14 mouse cellular contexts compared by ENCODE assay signal in the genomic region with DNA sequence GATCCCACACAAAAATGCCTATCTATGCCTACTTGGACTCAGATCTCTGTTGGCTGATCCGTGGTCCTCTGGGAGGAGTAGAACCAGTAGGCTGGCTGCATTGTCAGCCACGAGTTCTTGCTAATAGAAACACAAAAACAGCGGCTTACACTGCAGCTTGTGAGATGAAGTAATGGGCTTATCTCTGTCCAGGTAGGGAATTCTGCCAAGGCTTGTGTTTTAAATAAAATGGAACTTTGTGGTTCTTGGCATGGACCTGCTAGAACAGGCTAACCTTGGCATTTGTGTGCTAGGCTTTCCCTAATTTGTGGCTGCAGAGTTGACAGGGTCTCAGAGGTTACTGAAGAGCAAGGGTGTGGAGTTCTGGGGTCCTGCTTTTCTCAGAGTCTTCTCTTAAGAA.
A peak's percentile ranks its signal among the peaks of the same experiment; 100 is the strongest.
DNase-seq lines count a peak whose midpoint lies in the region; ATAC-seq and TF ChIP-seq lines count a peak whose summit lies in the region.
"Had no signal": no experiment of that assay in that cellular context is flagged by ENCODE, and none has a peak within 500 bp of the region (broad histone marks: within the 10 kb centered on the region; RNA-seq: fewer than 3 reads in every experiment).

No protein-coding gene starts in this region.

- H3K36me3 ChIP-seq in midbrain, postnatal 0 days (ENCODE audit: insufficient read depth, low read length): no peaks in the 10 kb centered on the region
- H3K36me3 ChIP-seq in midbrain, embryonic 10.5 days: no peaks in the 10 kb centered on the region
- no peaks in the 10 kb centered on the region for H3K36me3 ChIP-seq in neural tube, embryonic 15.5 days
- H3K36me3 ChIP-seq: forebrain, embryonic 10.5 days; G1E; liver, embryonic 15.5 days had no signal

- no peak overlapping the region for H3K9ac ChIP-seq in midbrain, postnatal 0 days (replicated peaks; ENCODE audit: low read length, poor library complexity, severe bottlenecking)
- H3K9ac ChIP-seq in neural tube, embryonic 15.5 days (replicated peaks): no peak overlapping the region
- H3K9ac ChIP-seq: liver, embryonic 15.5 days had no signal

- no peak overlapping the region for H3K27ac ChIP-seq in midbrain, postnatal 0 days (ENCODE audit: low read depth, low read length)
- no peak overlapping the region for H3K27ac ChIP-seq in midbrain, embryonic 10.5 days (replicated peaks)
- peak overlapping the region; percentile 41; the same call in 1 of the 2 replicates for H3K27ac ChIP-seq in neural tube, embryonic 15.5 days (replicated peaks)
- H3K27ac ChIP-seq: forebrain, embryonic 10.5 days; kidney, postnatal 0 days; liver, embryonic 15.5 days; macrophage had no signal

- no peaks in the 10 kb centered on the region for H3K27me3 ChIP-seq in midbrain, postnatal 0 days (ENCODE audit: insufficient read depth, low read length)
- no peaks in the 10 kb centered on the region for H3K27me3 ChIP-seq in midbrain, embryonic 10.5 days (ENCODE audit: low read depth, poor library complexity, severe bottlenecking)
- H3K27me3 ChIP-seq in neural tube, embryonic 15.5 days (replicated peaks): no peaks in the 10 kb centered on the region
- H3K27me3 ChIP-seq: liver, embryonic 15.5 days had no signal

- WGBS in midbrain, postnatal 0 days: 38% methylated on average over 3 of the region's 3 CpGs
- 77% methylated on average over 3 of the region's 3 CpGs for WGBS in midbrain, embryonic 10.5 days
- WGBS in neural tube, embryonic 15.5 days: 38% methylated on average over 3 of the region's 3 CpGs

- TF ChIP-seq POLR2A in brain, embryonic 14.5 days (IDR thresholded peaks at IDR 0.05; ENCODE audit: borderline replicate concordance, extremely low read depth, insufficient read depth, insufficient read length, poor library complexity, severe bottlenecking): no peak

- no peaks in the 10 kb centered on the region for H3K4me1 ChIP-seq in midbrain, postnatal 0 days (ENCODE audit: insufficient read depth, low read length)
- peaks cover 6% of the 10 kb centered on the region; the same call in 1 of the 2 replicates for H3K4me1 ChIP-seq in midbrain, embryonic 10.5 days
- peaks cover 14% of the 10 kb centered on the region for H3K4me1 ChIP-seq in neural tube, embryonic 15.5 days
- H3K4me1 ChIP-seq: liver, embryonic 15.5 days had no signal

- ATAC-seq in midbrain, postnatal 0 days (ENCODE audit: low FRiP score): no peak
- no peak for ATAC-seq in neural tube, embryonic 15.5 days (ENCODE audit: low FRiP score)
- no peak for ATAC-seq in megakaryocyte progenitor cell, adult 5-6 weeks (replicated peaks; ENCODE audit: poor library complexity)

- H3K9me3 ChIP-seq in midbrain, postnatal 0 days (ENCODE audit: low read length): no peaks in the 10 kb centered on the region
- 0 out of 2 replicates have a peak, but pooled peaks cover 3% of the 10 kb centered on the region for H3K9me3 ChIP-seq in midbrain, embryonic 10.5 days (replicated peaks)
- H3K9me3 ChIP-seq in neural tube, embryonic 15.5 days (replicated peaks): no peaks in the 10 kb centered on the region; the same call in 1 of the 2 replicates
- H3K9me3 ChIP-seq: forebrain, embryonic 10.5 days; G1E; liver, embryonic 15.5 days had no signal

- DNase-seq in gastrocnemius, postnatal 25 days: peak; percentile 15
- DNase-seq in gastrocnemius, postnatal 10 days: no peak
- DNase-seq in midbrain, postnatal 0 days (ENCODE audit: low spot score): peak; percentile 35
- no peak for DNase-seq in midbrain, embryonic 10.5 days (ENCODE audit: low spot score)
- DNase-seq in brain, embryonic 14.5 days (ENCODE audit: low read depth): peak; percentile 43
- DNase-seq in right cerebral cortex, postnatal 10 days (ENCODE audit: low spot score in 2 of 2): no peak
- DNase-seq: cerebellum, postnatal 10 days had no signal

- H3K4me2 ChIP-seq in midbrain, postnatal 0 days (ENCODE audit: low read depth, low read length, poor library complexity, severe bottlenecking): no peak overlapping the region
- no peak overlapping the region for H3K4me2 ChIP-seq in neural tube, embryonic 15.5 days
- H3K4me2 ChIP-seq: liver, embryonic 15.5 days had no signal

- TF ChIP-seq CTCF in midbrain, postnatal 0 days (IDR thresholded peaks at IDR 0.05): no peak
- TF ChIP-seq CTCF in brain, embryonic 14.5 days (IDR thresholded peaks at IDR 0.05; ENCODE audit: borderline replicate concordance, extremely low read depth, insufficient read depth, insufficient read length): no peak

- no peak overlapping the region for H3K4me3 ChIP-seq in midbrain, postnatal 0 days (ENCODE audit: low read depth, low read length)
- no peak overlapping the region for H3K4me3 ChIP-seq in midbrain, embryonic 10.5 days
- no peak overlapping the region for H3K4me3 ChIP-seq in neural tube, embryonic 15.5 days (replicated peaks)
- H3K4me3 ChIP-seq: forebrain, embryonic 10.5 days; liver, embryonic 15.5 days had no signal

Comparison
In these comparisons a context has a peak if more than half of its experiments do, and no peak if none do; other contexts are left out.
1. DNase-seq: peak in gastrocnemius, postnatal 25 days (single experiment), midbrain, postnatal 0 days (single experiment) and brain, embryonic 14.5 days (single experiment); none in gastrocnemius, postnatal 10 days (single experiment), midbrain, embryonic 10.5 days (single experiment) and right cerebral cortex, postnatal 10 days (0 of 2).